Mouse (Mus musculus) kidney, adult 8-10 months (tissue): ENCODE measurements at regions not wholly inside any gene's neighbourhood (a gene's known extent, or its start where the extent isn't known, plus 50 kb on each side); places are given as distances from the start of the nearest gene placed in this dataset.
"Not testable (repeated sequence)": the region's sequence is repeated elsewhere in the genome, so short reads cannot be mapped to it uniquely, and the experiment has no call there.

Source experiments
- DNase-seq, 2 experiments: peaks; one replicate each; pipeline ENCODE4 v3.0.0; 2022

GRCm38 (mm10) chr2:78598039-78598438 lies 269.9 kb upstream of the Ube2e3 start:
- no peak for DNase-seq

GRCm38 (mm10) chr2:78596251-78596650 lies 271.7 kb upstream of the Ube2e3 start:
- DNase-seq, result no peak

GRCm38 (mm10) chr2:78580013-78580412 lies 287.9 kb upstream of the Ube2e3 start:
- no peak for DNase-seq

- no peak for DNase-seq
Observed at GRCm38 (mm10) chr2:78572492-78572891, 295.4 kb upstream of the Ube2e3 start.

- DNase-seq, result no peak
Observed at GRCm38 (mm10) chr2:78558128-78558527, 309.8 kb upstream of the Ube2e3 start.

GRCm38 (mm10) chr2:78551085-78551484 lies 316.8 kb upstream of the Ube2e3 start:
- no peak for DNase-seq

- no peak for DNase-seq
Observed at GRCm38 (mm10) chr2:78548683-78549467, 319.0 kb upstream of the Ube2e3 start.

GRCm38 (mm10) chr2:78547286-78547685 lies 320.6 kb upstream of the Ube2e3 start:
- DNase-seq, result no peak

GRCm38 (mm10) chr2:78540422-78540821 lies 327.5 kb upstream of the Ube2e3 start:
- no peak for DNase-seq

GRCm38 (mm10) chr2:78539592-78540300 lies 328.2 kb upstream of the Ube2e3 start:
- no peak for DNase-seq

- no peak for DNase-seq
Observed at GRCm38 (mm10) chr2:78537574-78537973, 330.4 kb upstream of the Ube2e3 start.

GRCm38 (mm10) chr2:78533881-78534280 lies 334.0 kb upstream of the Ube2e3 start:
- not testable (repeated sequence) for DNase-seq

GRCm38 (mm10) chr2:78530535-78530934 lies 337.4 kb upstream of the Ube2e3 start:
- no peak for DNase-seq

GRCm38 (mm10) chr2:78520258-78521023 lies 347.5 kb upstream of the Ube2e3 start:
- no peak for DNase-seq

GRCm38 (mm10) chr2:78493115-78493514 lies 374.8 kb upstream of the Ube2e3 start:
- no peak for DNase-seq

- DNase-seq, result no peak
Observed at GRCm38 (mm10) chr2:78480036-78480435, 387.9 kb upstream of the Ube2e3 start.

GRCm38 (mm10) chr2:78459444-78459843 lies 408.5 kb upstream of the Ube2e3 start:
- no peak for DNase-seq

- DNase-seq, result no peak
Observed at GRCm38 (mm10) chr2:78453411-78453810, 414.5 kb upstream of the Ube2e3 start.

GRCm38 (mm10) chr2:78436816-78437215 lies 431.1 kb upstream of the Ube2e3 start:
- peak in 1 of 2 experiments; percentile 46 for DNase-seq

- DNase-seq, result peak in 1 of 2 experiments; percentile 19
Observed at GRCm38 (mm10) chr2:78435071-78435470, 432.9 kb upstream of the Ube2e3 start.

- DNase-seq, result no peak
Observed at GRCm38 (mm10) chr2:78427659-78428336, 440.1 kb upstream of the Ube2e3 start.

- no peak for DNase-seq
Observed at GRCm38 (mm10) chr2:78418561-78419338, 449.2 kb upstream of the Ube2e3 start.
